Comparison of ENCODE assay signal across 8 mouse cellular contexts in genomic region chr2:10080310-10081010, GRCm38 (mm10). TPM values are rescaled to one million over a fixed set of nuclear protein-coding genes. Genes with fewer than 3 reads are reported as not detected.
DNase-seq lines count a peak whose midpoint lies in the region; ATAC-seq and TF ChIP-seq lines count a peak whose summit lies in the region.

Gene Atp5c1, minus strand, starts transcription at chr2:10080510.
Gene Kin, plus strand, starts transcription at chr2:10080593.

- peak within 1 kb of the TSS; percentile 95 for H3K4me3 ChIP-seq in forebrain, embryonic 14.5 days (ENCODE audit: low read depth, low read length)
- H3K4me3 ChIP-seq in lung, adult 2 months (replicated peaks; ENCODE audit: extremely low read depth, low read depth, low read length) = peak within 1 kb of the TSS; percentile 95

- peak within 1 kb of the TSS; percentile 98 for H3K9ac ChIP-seq in forebrain, embryonic 14.5 days (ENCODE audit: low read length)

- under 1% methylated on average over 61 of the region's 61 CpGs for WGBS in forebrain, embryonic 14.5 days
- WGBS in lung, adult 2 months = under 1% methylated on average over 61 of the region's 61 CpGs

- H3K4me2 ChIP-seq in forebrain, embryonic 14.5 days (ENCODE audit: low read length) = peak within 1 kb of the TSS; percentile 78

- H3K27ac ChIP-seq in forebrain, embryonic 14.5 days (ENCODE audit: low read depth, low read length) = peak within 1 kb of the TSS; percentile 88

- H3K9me3 ChIP-seq in forebrain, embryonic 14.5 days (replicated peaks; ENCODE audit: control insufficient read depth, low read length) = no peaks in the 10 kb centered on the region

- H3K4me1 ChIP-seq in forebrain, embryonic 14.5 days (ENCODE audit: control insufficient read depth, insufficient read depth, low read length) = peaks cover 18% of the 10 kb centered on the region
- peaks cover 7% of the 10 kb centered on the region; the same call in 1 of the 2 replicates for H3K4me1 ChIP-seq in lung, adult 2 months (ENCODE audit: control insufficient read depth, insufficient read depth, low read length)

- peak; percentile 98 for ATAC-seq in forebrain, embryonic 14.5 days
- ATAC-seq in neutrophil, adult 5-6 weeks (ENCODE audit: extremely low read depth, insufficient number of reproducible peaks, low FRiP score, poor library complexity, severe bottlenecking) = peak; percentile 98

- DNase-seq in ES-CJ7 (ENCODE audit: low read depth, low spot score) = peak; percentile 97
- DNase-seq in cerebellum, adult 11 months = peak; percentile 96
- DNase-seq in forebrain, embryonic 14.5 days (ENCODE audit: low spot score) = peak; percentile 99
- DNase-seq in heart, postnatal 25 days (ENCODE audit: low spot score) = peak; percentile 93
- DNase-seq in layer of hippocampus, adult 18-20 months (ENCODE audit: low spot score in 2 of 2) = peak; percentile 96 to 98
- peak; percentile 92 for DNase-seq in lung, adult 2 months
- DNase-seq in thymus, adult 18-20 months = peak; percentile 94 to 96

- intact Hi-C loops in heart, postnatal 25 days (cut with DNase I) = loop anchor here (2.0 kb wide), 1 partner anchor 30 kb away; no protein-coding TSS in a partner anchor

- TF ChIP-seq CTCF in lung, adult 2 months (IDR thresholded peaks at IDR 0.05; ENCODE audit: insufficient read depth, low read length) = peak; percentile 29

- no peaks in the 10 kb centered on the region for H3K27me3 ChIP-seq in forebrain, embryonic 14.5 days (replicated peaks; ENCODE audit: control insufficient read depth, insufficient read depth, low read length)

- no peaks in the 10 kb centered on the region; the same call in 1 of the 2 replicates for H3K36me3 ChIP-seq in forebrain, embryonic 14.5 days (ENCODE audit: control insufficient read depth, insufficient read depth, low read length)

- TF ChIP-seq POLR2A in lung, adult 2 months (IDR thresholded peaks at IDR 0.05; ENCODE audit: borderline replicate concordance, extremely low read depth, low read depth, low read length) = peak; percentile 87

RNA-seq across cellular contexts. Expression of gene Atp5c1, which starts in this region (rescaled TPM):
- 639 and 699 TPM in 2 replicates for polyA plus RNA-seq in forebrain, embryonic 14.5 days (2014; fragmentation: Nextera tagmentation; extraction: Ambion mirVana)
- total RNA-seq in heart, postnatal 25 days (2021) = 1,000 to 10,000 TPM; 1,456 to 1,515 TPM
- 100 to 1,000 TPM; 256 to 261 TPM for total RNA-seq in layer of hippocampus, adult 18-20 months (2021)
- polyA plus RNA-seq in lung, adult 2 months (2012; rRNA removed) = 125 and 180 TPM in 2 replicates
- 196 and 203 TPM in 2 replicates for total RNA-seq in neutrophil, adult 5-6 weeks (2017)

RNA-seq across cellular contexts. Expression of gene Kin, which starts in this region (rescaled TPM):
- polyA plus RNA-seq in forebrain, embryonic 14.5 days (2014; fragmentation: Nextera tagmentation; extraction: Ambion mirVana) = 36.7 and 39.5 TPM in 2 replicates
- total RNA-seq in heart, postnatal 25 days (2021) = 10 to 100 TPM in 1 of 2 experiments, 1 to 10 TPM in 1; 6.1 to 11.0 TPM
- 10 to 100 TPM; 10.3 to 10.4 TPM for total RNA-seq in layer of hippocampus, adult 18-20 months (2021)
- 1.7 TPM in 2 replicates for polyA plus RNA-seq in lung, adult 2 months (2012; rRNA removed)
- 53.8 and 66.2 TPM in 2 replicates for total RNA-seq in neutrophil, adult 5-6 weeks (2017)

Comparison
In these comparisons a context has a peak if more than half of its experiments do, and no peak if none do; other contexts are left out.
1. Peak in every context shown above with its lines: DNase-seq, ATAC-seq, H3K4me3 ChIP-seq and H3K27ac ChIP-seq.
2. RNA of gene Kin (polyA plus RNA-seq): 36.7 to 39.5 TPM in forebrain, embryonic 14.5 days; 1.7 TPM in lung, adult 2 months; every median in the first group is over 10 times any median in the second.